Mouse (Mus musculus) liver, embryonic 14.5 days (tissue): Measurements from ENCODE around the gene Tspan12. TPM values are rescaled to one million over a fixed set of nuclear protein-coding genes. Genes with fewer than 3 reads are reported as not detected.

Experiments
- ATAC-seq: fragments of 200-750 bp; cut with Nextera tagmentation; 2 replicates; pipeline ENCODE4 v1.8.0; 2017; ENCODE audit warnings: moderate number of reproducible peaks, mild to moderate bottlenecking, moderate library complexity; ENCODE audit not compliant: insufficient read depth
- DNase-seq, 3 experiments: peaks; one replicate each; pipeline ENCODE4 v3.0.0-alpha.2; 2012 to 2013; ENCODE audit warnings: low read depth in 3 of 3, low spot score in 3 of 3
- H3K27ac ChIP-seq: fragments of 300-500 bp; sonication (generic); 2 replicates; pipeline ENCODE4 v1.5.1; 2014; ENCODE audit warnings: moderate library complexity, mild to moderate bottlenecking, control low read depth, inconsistent platforms
- H3K27me3 ChIP-seq: fragments of 300-500 bp; sonication (generic); 2 replicates; pipeline ENCODE4 v1.6.1; 2014; ENCODE audit warnings: mild to moderate bottlenecking, low read length, moderate library complexity; ENCODE audit not compliant: control insufficient read depth, insufficient read depth
- H3K36me3 ChIP-seq: fragments of 300-500 bp; sonication (generic); replicated peaks from 2 replicates; pipeline ENCODE4 v1.6.1; 2014; ENCODE audit warnings: low read depth; ENCODE audit not compliant: control insufficient read depth, insufficient read depth
- H3K4me1 ChIP-seq, 2 experiments: fragments of 200-500 bp in 1 of 2; fragments of 300-500 bp in 1 of 2; sonication (generic) in 1 of 2; replicated peaks; 2 replicates each; pipeline ENCODE4 v1.6.1; 2012 to 2014; ENCODE audit warnings: antibody characterized with exemption in 1 of 2, inconsistent platforms in 1 of 2, low read length in 1 of 2; ENCODE audit not compliant: control insufficient read depth in 2 of 2, insufficient read depth in 2 of 2
- H3K4me2 ChIP-seq: fragments of 300-500 bp; sonication (generic); 2 replicates; pipeline ENCODE4 v1.6.1; 2014; ENCODE audit warnings: low read depth, mild to moderate bottlenecking, control low read depth, moderate library complexity
- H3K4me3 ChIP-seq, 2 experiments: fragments of 200-500 bp in 1 of 2; fragments of 300-500 bp in 1 of 2; sonication (generic) in 1 of 2; 2 replicates each; pipeline ENCODE4 v1.5.1; 2012 to 2014; ENCODE audit warnings: low read depth in 2 of 2, low read length in 2 of 2, mild to moderate bottlenecking in 2 of 2, control low read depth in 1 of 2, inconsistent platforms in 1 of 2, moderate library complexity in 1 of 2; ENCODE audit not compliant: insufficient read depth in 1 of 2
- H3K9ac ChIP-seq: fragments of 300-500 bp; sonication (generic); replicated peaks from 2 replicates; pipeline ENCODE4 v1.6.1; 2014; ENCODE audit warnings: mild to moderate bottlenecking, control low read depth, moderate library complexity
- H3K9me3 ChIP-seq: fragments of 300-500 bp; sonication (generic); 2 replicates; pipeline ENCODE4 v1.6.1; 2016; ENCODE audit warnings: low read length, mixed read lengths; ENCODE audit not compliant: control insufficient read depth
- CTCF ChIP-seq: IDR thresholded peaks from 2 replicates; pipeline ENCODE4 v1.5.1; 2016; ENCODE audit warnings: antibody characterized with exemption, low read depth, control low read depth
- EP300 ChIP-seq: IDR thresholded peaks from 2 replicates; pipeline ENCODE4 v1.6.1; 2016; ENCODE audit warnings: antibody characterized with exemption, low read depth
- WGBS: fragments of 180-500 bp; shearing (Covaris S2); extraction: QIAGEN DNeasy Blood & Tissue Kit; methylation state at CpG from one replicate; pipeline ENCODE4 v1.1.7; 2014; ENCODE audit not compliant: insufficient replicate concordance; 5-methylcytosine and 5-hydroxymethylcytosine counted together
- polyA plus RNA-seq, 2 experiments: library from polyadenylated mRNA; depleted of rRNA in 1 of 2; stranded (reverse) in 1 of 2; unstranded in 1 of 2; fragments of >200 nt; fragmentation: Nextera tagmentation in 1 of 2; extraction: Ambion mirVana in 1 of 2; gene quantifications; 2 replicates each; pipeline versions ENCODE4 v1.2.1 to v1.2.3; 2012 to 2014

Gene Tspan12
- polyA plus RNA-seq, 2 experiments, result 4.3 to 18.9 TPM

DNA sequence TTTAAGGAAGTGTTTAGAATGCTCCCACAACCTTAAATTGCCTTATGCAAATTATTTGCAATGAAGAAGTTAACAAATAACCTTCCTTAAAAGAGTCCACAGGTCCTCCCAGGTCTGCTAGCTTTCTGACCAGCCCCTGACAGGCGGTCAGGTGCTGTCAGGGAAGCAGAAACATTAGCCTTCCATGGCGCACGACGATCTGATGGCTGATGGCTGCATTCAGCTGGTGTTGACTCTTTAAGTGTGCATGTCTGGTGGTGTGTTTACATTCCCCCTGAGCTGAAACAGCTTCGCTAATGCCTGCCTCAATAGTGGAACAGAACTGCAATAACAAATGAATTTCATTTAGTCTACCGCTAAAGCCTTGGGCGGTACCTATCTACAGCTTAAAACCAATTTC is 22.4 kb downstream of the Tspan12 start:
- Histone ChIP-seq H3K27ac (no peak overlapping the region), H3K27me3 (no peaks in the 10 kb centered on the region), H3K9ac (no peak overlapping the region), H3K36me3 (no peaks in the 10 kb centered on the region), H3K4me3 (no peak overlapping the region), H3K4me2 (no peak overlapping the region), H3K9me3 (no peaks in the 10 kb centered on the region), H3K4me1 (0 out of 4 replicates have a peak, but pooled peaks cover 0 to 4% of the 10 kb centered on the region in 2 experiments)
- DNase-seq, result no peak
- TF ChIP-seq CTCF (no peak), EP300 (no peak)
- 60% methylated on average over 7 of the region's 7 CpGs for WGBS
- peak; percentile 26; the same call in 1 of the 2 replicates for ATAC-seq

DNA sequence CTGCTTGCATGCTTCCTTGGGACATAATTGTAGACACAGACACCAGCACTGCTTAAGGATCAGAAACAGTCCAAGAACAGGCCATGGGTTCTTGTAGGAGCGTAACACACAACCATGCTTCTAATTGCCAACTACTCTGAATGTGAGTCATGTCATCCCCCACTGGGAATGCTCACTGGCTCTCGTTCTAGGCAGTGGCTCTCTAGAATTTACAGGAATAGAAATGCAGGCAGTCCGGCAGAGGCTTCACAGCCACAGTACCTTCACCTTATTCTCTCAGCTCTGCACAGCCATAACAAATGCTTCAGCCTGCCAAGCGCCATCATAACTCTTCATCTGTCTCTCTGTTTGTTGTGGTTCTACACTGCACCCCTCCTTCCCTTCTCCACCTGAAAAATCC is 23.9 kb downstream of the Tspan12 start:
- no peak for ATAC-seq
- no peak overlapping the region for H3K4me2 ChIP-seq

DNA sequence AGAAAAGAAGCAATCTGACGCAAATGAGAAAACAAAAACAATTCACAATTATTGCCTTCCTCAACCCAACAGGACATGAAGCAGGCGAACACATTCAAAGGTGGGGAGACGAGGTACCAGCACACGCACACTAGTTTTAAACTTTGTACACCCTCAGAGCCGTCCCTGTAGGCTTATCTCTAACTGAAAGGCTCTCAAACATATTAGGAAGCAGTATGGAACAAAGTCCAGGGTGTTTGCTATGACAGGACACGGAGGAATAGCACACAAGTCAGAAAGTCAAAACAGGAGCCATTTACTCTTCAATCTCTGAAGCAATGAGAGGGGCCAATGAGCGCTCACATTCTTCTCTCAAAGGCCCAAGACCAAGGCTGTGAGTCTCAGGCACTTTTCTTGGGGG is 24.3 kb downstream of the Tspan12 start:
- H3K36me3 ChIP-seq, result no peaks in the 10 kb centered on the region
- H3K4me3 ChIP-seq, result no peak overlapping the region
- DNase-seq, result no peak
- TF ChIP-seq CTCF (no peak), EP300 (no peak)
- H3K9ac ChIP-seq, result no peak overlapping the region
- no peaks in the 10 kb centered on the region for H3K27me3 ChIP-seq
- 0 out of 4 replicates have a peak, but pooled peaks cover 0 to 4% of the 10 kb centered on the region in 2 experiments for H3K4me1 ChIP-seq
- no peak overlapping the region for H3K27ac ChIP-seq
- no peak overlapping the region for H3K4me2 ChIP-seq
- ATAC-seq, result no peak
- no peaks in the 10 kb centered on the region for H3K9me3 ChIP-seq
- WGBS, result 51% methylated on average over 7 of the region's 7 CpGs

More for the DNA sequence above, 23.9 kb downstream of the Tspan12 start:
- no peak for DNase-seq
- Histone ChIP-seq H3K36me3 (no peaks in the 10 kb centered on the region), H3K27ac (no peak overlapping the region), H3K9me3 (no peaks in the 10 kb centered on the region), H3K9ac (no peak overlapping the region), H3K4me3 (no peak overlapping the region), H3K4me1 (0 out of 4 replicates have a peak, but pooled peaks cover 0 to 4% of the 10 kb centered on the region in 2 experiments), H3K27me3 (no peaks in the 10 kb centered on the region)
- WGBS, result 61% methylated on average over 4 of the region's 4 CpGs
- TF ChIP-seq CTCF, result no peak
- TF ChIP-seq EP300, result no peak

DNA sequence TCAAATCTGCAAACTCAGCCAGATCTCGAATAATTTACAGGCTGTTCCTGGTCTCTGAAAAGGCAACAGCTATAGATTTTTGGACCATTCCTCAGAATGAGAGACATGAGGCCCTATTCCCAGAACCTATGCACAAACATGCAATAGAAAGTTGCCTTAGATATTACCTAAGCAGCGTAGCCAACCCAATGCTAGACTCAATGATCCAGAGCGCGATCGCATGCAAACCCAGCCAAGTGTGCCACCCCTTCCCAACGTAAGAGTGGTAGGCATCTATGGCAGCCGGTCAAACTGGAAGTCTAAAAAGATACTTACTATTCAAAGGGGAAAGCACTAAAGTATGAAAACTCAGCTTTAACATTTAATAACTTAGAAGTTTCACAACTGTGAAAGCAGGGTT is 28.6 kb downstream of the Tspan12 start:
- H3K4me2 ChIP-seq, result no peak overlapping the region
- no peaks in the 10 kb centered on the region for H3K36me3 ChIP-seq
- H3K27me3 ChIP-seq, result no peaks in the 10 kb centered on the region
- 80% methylated on average over 7 of the region's 7 CpGs for WGBS
- no peak for ATAC-seq
- no peaks in the 10 kb centered on the region for H3K9me3 ChIP-seq
- no peak overlapping the region for H3K9ac ChIP-seq
- no peak overlapping the region for H3K27ac ChIP-seq
- TF ChIP-seq CTCF (no peak), EP300 (no peak)
- 0 out of 4 replicates have a peak, but pooled peaks cover 0 to 3% of the 10 kb centered on the region in 2 experiments for H3K4me1 ChIP-seq
- H3K4me3 ChIP-seq, result no peak overlapping the region
- no peak for DNase-seq

DNA sequence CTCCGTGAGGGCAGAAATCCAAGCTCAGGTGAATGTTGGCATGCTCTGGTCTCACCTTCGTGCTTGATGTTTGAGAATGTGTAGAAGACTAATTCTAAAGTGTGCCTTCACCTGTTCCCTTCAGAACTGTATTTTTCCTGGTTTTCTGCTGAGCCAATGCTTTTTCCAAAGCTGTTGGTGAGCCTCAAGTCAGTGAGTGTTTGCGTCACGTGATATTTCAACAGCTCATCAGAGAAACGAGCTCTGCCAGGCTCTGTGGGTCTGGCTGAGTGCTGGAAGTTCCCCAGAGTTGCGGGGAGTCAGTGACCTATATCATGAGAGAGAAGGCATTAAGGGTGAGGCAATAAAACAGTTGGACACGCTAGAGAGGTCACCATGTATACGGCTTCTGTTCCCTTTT is 29.0 kb downstream of the Tspan12 start:
- no peak for TF ChIP-seq CTCF
- TF ChIP-seq EP300, result no peak
- H3K4me2 ChIP-seq, result no peak overlapping the region
- H3K4me3 ChIP-seq, result no peak overlapping the region
- no peaks in the 10 kb centered on the region for H3K4me1 ChIP-seq
- H3K9ac ChIP-seq, result no peak overlapping the region
- no peak overlapping the region for H3K27ac ChIP-seq
- no peaks in the 10 kb centered on the region for H3K9me3 ChIP-seq
- ATAC-seq, result no peak
- WGBS, result 69% methylated on average over 8 of the region's 8 CpGs
- DNase-seq, result no peak
- no peaks in the 10 kb centered on the region for H3K27me3 ChIP-seq
- no peaks in the 10 kb centered on the region for H3K36me3 ChIP-seq
